In genomic region chr10:71469751-71470150, GRCm38 (mm10) we compare ENCODE assay signal across 23 mouse cellular contexts.
DNase-seq lines count a peak whose midpoint lies in the region; ATAC-seq lines count a peak whose summit lies in the region.
"Had no signal": no experiment of that assay in that cellular context is flagged by ENCODE, and none has a peak within 500 bp of the region (broad histone marks: within the 10 kb centered on the region; RNA-seq: fewer than 3 reads in every experiment).

No protein-coding gene starts in this region.

- no peak overlapping the region for H3K9ac ChIP-seq in hindbrain, embryonic 12.5 days
- no peak overlapping the region for H3K9ac ChIP-seq in hindbrain, embryonic 11.5 days (ENCODE audit: low read depth, low read length)
- no peak overlapping the region for H3K9ac ChIP-seq in forebrain, embryonic 16.5 days (replicated peaks; ENCODE audit: low read depth, low read length)
- H3K9ac ChIP-seq in midbrain, embryonic 15.5 days = no peak overlapping the region
- H3K9ac ChIP-seq: embryonic facial prominence, embryonic 15.5 days; heart, embryonic 12.5 days; limb, embryonic 12.5 days; liver, embryonic 12.5 days; lung, embryonic 14.5 days; midbrain, embryonic 12.5 days had no signal

- ATAC-seq in hindbrain, embryonic 12.5 days (ENCODE audit: low FRiP score) = 0 out of 2 replicates have a peak, but pooled peaks have one; percentile 35
- ATAC-seq in hindbrain, embryonic 11.5 days (ENCODE audit: low FRiP score) = no peak
- ATAC-seq in forebrain, embryonic 16.5 days = peak; percentile 82
- 0 out of 2 replicates have a peak, but pooled peaks have one; percentile 45 for ATAC-seq in midbrain, embryonic 15.5 days (replicated peaks)
- ATAC-seq: liver, embryonic 12.5 days had no signal

- no peaks in the 10 kb centered on the region for H3K36me3 ChIP-seq in hindbrain, embryonic 12.5 days
- H3K36me3 ChIP-seq in hindbrain, embryonic 11.5 days (ENCODE audit: control insufficient read depth, insufficient read depth, low read length) = no peaks in the 10 kb centered on the region
- no peaks in the 10 kb centered on the region for H3K36me3 ChIP-seq in forebrain, embryonic 16.5 days (ENCODE audit: control insufficient read depth, insufficient read depth)
- no peaks in the 10 kb centered on the region for H3K36me3 ChIP-seq in midbrain, embryonic 15.5 days (replicated peaks)
- H3K36me3 ChIP-seq: embryonic facial prominence, embryonic 15.5 days; heart, embryonic 12.5 days; limb, embryonic 12.5 days; liver, embryonic 12.5 days; midbrain, embryonic 12.5 days had no signal

- H3K4me3 ChIP-seq in hindbrain, embryonic 12.5 days = no peak overlapping the region
- H3K4me3 ChIP-seq in hindbrain, embryonic 11.5 days (ENCODE audit: low read depth, low read length) = no peak overlapping the region
- H3K4me3 ChIP-seq in forebrain, embryonic 16.5 days (replicated peaks; ENCODE audit: low read length) = no peak overlapping the region
- no peak overlapping the region for H3K4me3 ChIP-seq in midbrain, embryonic 15.5 days
- H3K4me3 ChIP-seq: embryonic facial prominence, embryonic 15.5 days; gastrocnemius, adult 2 months; heart, embryonic 12.5 days; left cerebral cortex, adult 2 months; limb, embryonic 12.5 days; liver, embryonic 12.5 days; midbrain, embryonic 12.5 days had no signal

- 0 out of 2 replicates have a peak, but pooled peaks cover 3% of the 10 kb centered on the region for H3K4me1 ChIP-seq in hindbrain, embryonic 12.5 days
- no peaks in the 10 kb centered on the region for H3K4me1 ChIP-seq in hindbrain, embryonic 11.5 days (replicated peaks; ENCODE audit: control insufficient read depth, insufficient read depth, low read length)
- H3K4me1 ChIP-seq in forebrain, embryonic 16.5 days (replicated peaks; ENCODE audit: control insufficient read depth, insufficient read depth, low read length) = peaks cover 9% of the 10 kb centered on the region
- 0 out of 2 replicates have a peak, but pooled peaks cover 3% of the 10 kb centered on the region for H3K4me1 ChIP-seq in midbrain, embryonic 15.5 days
- H3K4me1 ChIP-seq: embryonic facial prominence, embryonic 15.5 days; heart, embryonic 12.5 days; limb, embryonic 12.5 days; liver, embryonic 12.5 days had no signal

- no peaks in the 10 kb centered on the region for H3K9me3 ChIP-seq in hindbrain, embryonic 12.5 days (replicated peaks)
- no peaks in the 10 kb centered on the region for H3K9me3 ChIP-seq in hindbrain, embryonic 11.5 days (ENCODE audit: control insufficient read depth, low read length)
- no peaks in the 10 kb centered on the region for H3K9me3 ChIP-seq in forebrain, embryonic 16.5 days (ENCODE audit: control insufficient read depth, low read length)
- no peaks in the 10 kb centered on the region for H3K9me3 ChIP-seq in midbrain, embryonic 15.5 days
- H3K9me3 ChIP-seq: embryonic facial prominence, embryonic 15.5 days; heart, embryonic 12.5 days; limb, embryonic 12.5 days; midbrain, embryonic 12.5 days had no signal

- no peak overlapping the region for H3K4me2 ChIP-seq in hindbrain, embryonic 12.5 days (replicated peaks)
- no peak overlapping the region for H3K4me2 ChIP-seq in hindbrain, embryonic 11.5 days (replicated peaks; ENCODE audit: low read depth, low read length)
- peak overlapping the region; percentile 21; the same call in 1 of the 2 replicates for H3K4me2 ChIP-seq in forebrain, embryonic 16.5 days (ENCODE audit: low read length)
- H3K4me2 ChIP-seq in midbrain, embryonic 15.5 days = no peak overlapping the region
- H3K4me2 ChIP-seq: embryonic facial prominence, embryonic 15.5 days; heart, embryonic 12.5 days; limb, embryonic 12.5 days; liver, embryonic 12.5 days; lung, embryonic 14.5 days; midbrain, embryonic 12.5 days had no signal

- no peaks in the 10 kb centered on the region for H3K27me3 ChIP-seq in hindbrain, embryonic 12.5 days
- no peaks in the 10 kb centered on the region for H3K27me3 ChIP-seq in hindbrain, embryonic 11.5 days (ENCODE audit: control insufficient read depth, insufficient read depth, low read length)
- no peaks in the 10 kb centered on the region for H3K27me3 ChIP-seq in forebrain, embryonic 16.5 days (replicated peaks; ENCODE audit: control insufficient read depth, insufficient read depth, low read length)
- no peaks in the 10 kb centered on the region for H3K27me3 ChIP-seq in midbrain, embryonic 15.5 days (replicated peaks)
- H3K27me3 ChIP-seq: CH12.LX; embryonic facial prominence, embryonic 15.5 days; heart, embryonic 12.5 days; limb, embryonic 12.5 days; liver, embryonic 12.5 days; midbrain, embryonic 12.5 days had no signal

- 67% methylated on average over 13 of the region's 13 CpGs for WGBS in hindbrain, embryonic 12.5 days
- WGBS in hindbrain, embryonic 11.5 days = 82% methylated on average over 13 of the region's 13 CpGs
- 36% methylated on average over 13 of the region's 13 CpGs for WGBS in forebrain, embryonic 16.5 days
- WGBS in midbrain, embryonic 15.5 days = 54% methylated on average over 13 of the region's 13 CpGs

- no peak for DNase-seq in hindbrain, embryonic 11.5 days (ENCODE audit: low spot score)
- DNase-seq in brain, adult 2 months (ENCODE audit: low read depth, low spot score) = peak; percentile 47
- DNase-seq in lung, adult 18-20 months = no peak
- no peak for DNase-seq in heart, adult 11 months
- DNase-seq in frontal cortex, postnatal 10 days (ENCODE audit: low spot score in 2 of 2) = no peak
- DNase-seq: adrenal gland, postnatal 36 days; cerebellum, adult 9-11 months; gastrocnemius, adult 2 months; kidney, adult 8-10 months; kidney, postnatal 25 days; lung, embryonic 14.5 days; lung, postnatal 36 days; thymus, postnatal 25 days had no signal

- no peak overlapping the region for H3K27ac ChIP-seq in hindbrain, embryonic 12.5 days
- no peak overlapping the region for H3K27ac ChIP-seq in hindbrain, embryonic 11.5 days (ENCODE audit: low read depth, low read length)
- H3K27ac ChIP-seq in forebrain, embryonic 16.5 days (ENCODE audit: low read length) = no peak overlapping the region
- no peak overlapping the region for H3K27ac ChIP-seq in midbrain, embryonic 15.5 days
- H3K27ac ChIP-seq: embryonic facial prominence, embryonic 15.5 days; gastrocnemius, adult 2 months; left cerebral cortex, adult 2 months; limb, embryonic 12.5 days; liver, embryonic 12.5 days; midbrain, embryonic 12.5 days had no signal
